Mouse (Mus musculus): ENCODE results near the gene Arnt2. TPM values are rescaled to one million over a fixed set of nuclear protein-coding genes. Genes with fewer than 3 reads are reported as not detected.

Arnt2 gene
- polyA plus RNA-seq, 1 experiment from 2014 or later = 88.2 TPM

DNA sequence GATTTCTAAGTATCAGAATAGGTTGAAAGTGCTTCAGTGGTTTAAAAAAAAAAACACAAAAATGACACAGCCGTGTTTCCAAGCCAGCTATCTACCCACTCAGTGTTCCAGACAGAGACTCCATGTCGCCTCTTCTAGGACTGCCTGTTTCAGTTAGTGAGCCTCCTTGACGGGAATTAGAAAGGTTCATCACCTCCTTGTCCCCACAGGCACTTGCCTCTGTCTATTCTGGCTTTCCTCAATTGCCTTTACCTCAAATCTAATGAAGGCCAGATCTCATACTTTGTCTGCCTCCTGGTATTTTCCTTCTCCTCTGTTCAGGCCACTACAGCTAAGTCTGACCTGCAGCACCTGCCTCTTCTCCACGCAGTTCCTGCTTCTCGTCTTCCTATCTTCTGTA lies 1.7 kb downstream of the Arnt2 start:
- no peaks in the 10 kb centered on the region for H3K27me3 ChIP-seq (ENCODE audit: control insufficient read depth, insufficient read depth, low read depth, low read length)
- H3K4me2 ChIP-seq (ENCODE audit: low read length) = peak overlapping the region; percentile 62
- H3K9ac ChIP-seq (ENCODE audit: low read depth, low read length) = peak overlapping the region; percentile 48
- no peaks in the 10 kb centered on the region for H3K9me3 ChIP-seq (replicated peaks; ENCODE audit: control insufficient read depth, low read length, poor library complexity, severe bottlenecking)
- H3K27ac ChIP-seq (ENCODE audit: low read length) = no peak overlapping the region
- peaks cover 36% of the 10 kb centered on the region for H3K4me1 ChIP-seq (ENCODE audit: control insufficient read depth, insufficient read depth, low read length)
- 62% methylated on average over 5 of the region's 5 CpGs for WGBS
- peak overlapping the region; percentile 62 for H3K4me3 ChIP-seq (ENCODE audit: low read depth, low read length)
- H3K36me3 ChIP-seq (ENCODE audit: control insufficient read depth, insufficient read depth, low read length) = no peaks in the 10 kb centered on the region
- no peak for ATAC-seq

DNA sequence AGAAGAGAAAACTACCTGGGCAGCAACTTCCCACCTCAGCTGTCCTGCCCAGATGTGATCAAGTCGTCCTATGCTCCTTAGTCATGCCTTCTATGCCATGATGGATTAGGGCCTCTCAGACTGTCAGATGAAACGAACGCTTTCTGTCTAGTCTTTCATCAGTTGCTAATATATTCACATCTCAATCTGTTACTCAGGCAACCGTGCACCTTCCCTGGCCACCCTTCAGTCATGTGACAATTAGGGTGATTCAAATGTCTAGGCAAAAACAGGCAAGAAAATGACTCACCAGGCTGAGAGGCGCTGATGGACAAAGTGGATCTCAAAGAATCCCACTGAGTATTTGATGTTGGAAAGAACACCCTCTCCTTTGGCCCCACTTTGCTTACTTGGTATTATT lies 6.6 kb downstream of the Arnt2 start:
- Histone ChIP-seq H3K36me3 (ENCODE audit: control insufficient read depth, insufficient read depth, low read length) (no peaks in the 10 kb centered on the region), H3K9me3 (replicated peaks; ENCODE audit: control insufficient read depth, low read length, poor library complexity, severe bottlenecking) (no peaks in the 10 kb centered on the region), H3K4me3 (ENCODE audit: low read depth, low read length) (no peak overlapping the region), H3K4me1 (ENCODE audit: control insufficient read depth, insufficient read depth, low read length) (peaks cover 49% of the 10 kb centered on the region), H3K9ac (ENCODE audit: low read depth, low read length) (no peak overlapping the region), H3K27me3 (ENCODE audit: control insufficient read depth, insufficient read depth, low read depth, low read length) (no peaks in the 10 kb centered on the region), H3K4me2 (ENCODE audit: low read length) (no peak overlapping the region), H3K27ac (ENCODE audit: low read length) (no peak overlapping the region)
- peak; percentile 54 for ATAC-seq
- WGBS = 8% methylated on average over 5 of the region's 5 CpGs

DNA sequence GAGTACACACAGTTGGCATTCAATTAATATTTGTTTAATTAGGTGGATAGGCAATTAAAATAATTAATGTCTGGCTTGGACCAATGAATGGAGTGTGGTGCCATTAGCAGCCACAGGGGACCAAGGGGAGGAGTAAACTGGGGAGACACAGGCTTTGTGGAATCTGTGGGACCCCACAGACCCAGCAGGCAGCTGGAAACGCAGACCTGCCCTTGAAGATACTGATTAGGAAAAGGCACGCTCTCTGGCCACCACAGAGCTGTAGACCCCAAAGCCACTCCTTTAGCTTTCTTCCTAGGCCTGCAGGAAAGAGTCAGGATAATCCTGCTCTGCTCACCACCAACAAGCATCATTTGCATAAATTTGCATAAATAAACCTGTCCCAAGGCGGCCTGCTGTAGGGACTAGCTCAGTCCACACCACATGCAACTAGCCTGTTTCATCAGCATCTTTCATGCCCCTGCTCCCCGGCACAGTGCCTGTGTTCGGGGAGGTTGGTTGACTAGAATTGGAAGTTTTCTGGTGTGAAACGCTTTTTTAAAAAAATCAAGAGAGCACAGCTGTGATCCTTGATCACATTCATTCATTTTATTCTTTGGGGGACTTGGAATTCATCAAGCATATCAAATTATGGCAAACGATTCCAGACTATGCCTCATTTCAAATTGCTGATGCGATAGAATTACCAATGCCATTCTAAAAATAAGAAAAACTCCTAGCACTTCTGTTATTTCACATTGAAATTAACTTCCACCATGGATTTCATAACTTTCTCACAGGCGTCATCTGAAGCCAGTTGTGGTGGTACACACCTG lies 8.1 kb downstream of the Arnt2 start:
- no peaks in the 10 kb centered on the region for H3K36me3 ChIP-seq (ENCODE audit: control insufficient read depth, insufficient read depth, low read length)
- 22% methylated on average over 9 of the region's 9 CpGs for WGBS
- H3K27me3 ChIP-seq (ENCODE audit: control insufficient read depth, insufficient read depth, low read depth, low read length) = no peaks in the 10 kb centered on the region
- H3K9ac ChIP-seq (ENCODE audit: low read depth, low read length) = no peak overlapping the region
- H3K9me3 ChIP-seq (replicated peaks; ENCODE audit: control insufficient read depth, low read length, poor library complexity, severe bottlenecking) = no peaks in the 10 kb centered on the region
- H3K4me2 ChIP-seq (ENCODE audit: low read length) = no peak overlapping the region; the same call in 1 of the 2 replicates
- H3K4me1 ChIP-seq (ENCODE audit: control insufficient read depth, insufficient read depth, low read length) = peaks cover 41% of the 10 kb centered on the region
- H3K27ac ChIP-seq (ENCODE audit: low read length) = peak overlapping the region; percentile 64
- peak; percentile 73 for ATAC-seq
- H3K4me3 ChIP-seq (ENCODE audit: low read depth, low read length) = no peak overlapping the region

DNA sequence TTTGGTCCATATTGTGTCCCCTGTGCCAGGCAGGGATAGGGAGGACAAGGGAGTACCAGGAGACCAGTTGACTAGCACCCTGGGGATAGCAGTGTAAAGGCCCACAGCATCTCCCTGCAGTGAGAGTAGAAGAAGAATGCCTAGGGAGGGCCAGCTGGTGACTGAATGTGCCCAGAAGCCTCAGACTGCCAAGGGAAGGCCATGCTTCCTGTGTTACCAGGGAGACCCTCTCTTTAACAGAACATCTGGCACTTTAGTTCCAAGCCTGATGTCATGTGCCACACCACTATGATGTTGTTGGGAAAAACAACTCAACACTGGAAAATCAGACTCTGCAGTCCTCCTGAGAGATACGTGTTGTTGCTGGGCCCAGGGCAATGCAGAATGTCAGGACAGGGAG lies 12.7 kb downstream of the Arnt2 start:
- no peak overlapping the region for H3K4me2 ChIP-seq (ENCODE audit: low read length)
- no peaks in the 10 kb centered on the region for H3K27me3 ChIP-seq (ENCODE audit: control insufficient read depth, insufficient read depth, low read depth, low read length)
- H3K9me3 ChIP-seq (replicated peaks; ENCODE audit: control insufficient read depth, low read length, poor library complexity, severe bottlenecking) = no peaks in the 10 kb centered on the region
- H3K4me1 ChIP-seq (ENCODE audit: control insufficient read depth, insufficient read depth, low read length) = peaks cover 25% of the 10 kb centered on the region
- 0 out of 2 replicates have a peak, but pooled peaks have one; percentile 29 for ATAC-seq
- no peaks in the 10 kb centered on the region for H3K36me3 ChIP-seq (ENCODE audit: control insufficient read depth, insufficient read depth, low read length)
- H3K4me3 ChIP-seq (ENCODE audit: low read depth, low read length) = no peak overlapping the region
- H3K9ac ChIP-seq (ENCODE audit: low read depth, low read length) = no peak overlapping the region
- 44% methylated on average over 1 of the region's 1 CpGs for WGBS
- 0 out of 2 replicates have a peak overlapping the region, but pooled peaks have one; percentile 13 for H3K27ac ChIP-seq (ENCODE audit: low read length)

DNA sequence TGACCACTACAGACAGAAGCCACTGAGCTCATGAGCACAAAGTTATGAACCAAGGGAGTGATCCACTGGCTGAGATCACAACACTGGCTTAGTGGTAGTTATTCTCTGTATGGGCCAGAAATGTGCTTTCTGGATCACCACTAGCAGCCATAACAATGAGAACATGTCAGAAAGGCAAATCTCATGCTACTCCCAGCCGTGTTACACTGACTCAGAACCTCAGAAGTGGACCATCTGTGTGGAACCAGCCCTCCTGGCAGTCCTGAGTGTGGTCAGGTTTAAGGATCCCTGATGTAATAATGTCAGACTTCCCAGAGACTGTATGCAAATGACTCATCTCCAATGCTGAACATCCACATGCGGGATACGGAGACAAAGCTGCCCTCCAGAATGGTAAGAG lies 13.4 kb downstream of the Arnt2 start:
- Histone ChIP-seq H3K27me3 (ENCODE audit: control insufficient read depth, insufficient read depth, low read depth, low read length) (no peaks in the 10 kb centered on the region), H3K36me3 (ENCODE audit: control insufficient read depth, insufficient read depth, low read length) (no peaks in the 10 kb centered on the region), H3K9ac (ENCODE audit: low read depth, low read length) (no peak overlapping the region), H3K9me3 (replicated peaks; ENCODE audit: control insufficient read depth, low read length, poor library complexity, severe bottlenecking) (no peaks in the 10 kb centered on the region), H3K4me2 (ENCODE audit: low read length) (no peak overlapping the region), H3K4me1 (ENCODE audit: control insufficient read depth, insufficient read depth, low read length) (peaks cover 17% of the 10 kb centered on the region), H3K27ac (ENCODE audit: low read length) (no peak overlapping the region), H3K4me3 (ENCODE audit: low read depth, low read length) (no peak overlapping the region)
- ATAC-seq = no peak
- whole genome bisulfite sequencing = 92% methylated on average over 3 of the region's 3 CpGs

DNA sequence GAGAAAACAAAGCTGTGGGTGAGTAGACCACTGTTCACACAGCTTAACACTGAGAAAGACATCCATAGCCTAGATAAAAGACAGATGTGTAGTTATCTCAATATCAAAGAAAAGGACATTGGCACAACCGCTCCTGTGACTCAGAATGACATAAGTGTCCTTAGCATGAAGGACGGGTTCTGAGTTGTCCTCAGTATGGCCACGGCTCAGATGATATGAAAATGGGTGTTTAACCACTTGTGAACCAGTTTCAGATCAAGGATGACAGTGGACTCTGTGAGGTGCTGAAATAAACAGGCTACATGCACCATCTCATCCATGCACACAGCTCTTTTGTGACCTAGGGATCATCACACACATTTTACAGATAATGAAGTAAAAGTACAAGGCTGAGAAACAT lies 22.1 kb downstream of the Arnt2 start:
- no peak for ATAC-seq
- WGBS = 66% methylated on average over 3 of the region's 3 CpGs
- H3K9ac ChIP-seq (ENCODE audit: low read depth, low read length) = no peak overlapping the region

DNA sequence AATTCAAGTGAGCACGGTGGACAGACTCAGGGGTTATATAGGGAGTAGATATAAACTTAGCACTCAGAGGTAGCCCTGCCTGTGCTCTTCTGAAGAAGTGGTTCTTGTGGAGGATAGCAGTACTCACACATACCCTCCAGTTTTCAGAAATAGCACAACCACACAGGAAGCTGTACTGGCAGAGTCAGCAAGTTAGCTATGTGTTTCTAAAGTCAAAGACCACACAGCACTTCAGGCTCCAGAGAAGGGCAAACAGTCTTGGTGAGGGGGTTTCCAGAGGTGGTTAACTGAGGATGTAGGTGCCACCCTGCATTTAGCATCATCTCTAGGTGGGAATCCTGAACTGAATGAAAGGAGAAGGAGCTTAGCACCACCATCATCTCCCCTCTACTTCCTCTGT lies 23.5 kb downstream of the Arnt2 start:
- H3K4me2 ChIP-seq (ENCODE audit: low read length) = no peak overlapping the region
- H3K27me3 ChIP-seq (ENCODE audit: control insufficient read depth, insufficient read depth, low read depth, low read length) = no peaks in the 10 kb centered on the region
- no peaks in the 10 kb centered on the region for H3K36me3 ChIP-seq (ENCODE audit: control insufficient read depth, insufficient read depth, low read length)
- H3K4me1 ChIP-seq (ENCODE audit: control insufficient read depth, insufficient read depth, low read length) = no peaks in the 10 kb centered on the region
- no peak for ATAC-seq
- H3K9me3 ChIP-seq (replicated peaks; ENCODE audit: control insufficient read depth, low read length, poor library complexity, severe bottlenecking) = no peaks in the 10 kb centered on the region
- no peak overlapping the region for H3K27ac ChIP-seq (ENCODE audit: low read length)
- H3K4me3 ChIP-seq (ENCODE audit: low read depth, low read length) = no peak overlapping the region
- WGBS = 84% methylated on average over 1 of the region's 1 CpGs
- H3K9ac ChIP-seq (ENCODE audit: low read depth, low read length) = no peak overlapping the region

More for the DNA sequence above, 22.1 kb downstream of the Arnt2 start:
- Histone ChIP-seq H3K36me3 (ENCODE audit: control insufficient read depth, insufficient read depth, low read length) (no peaks in the 10 kb centered on the region), H3K27me3 (ENCODE audit: control insufficient read depth, insufficient read depth, low read depth, low read length) (no peaks in the 10 kb centered on the region), H3K9me3 (replicated peaks; ENCODE audit: control insufficient read depth, low read length, poor library complexity, severe bottlenecking) (no peaks in the 10 kb centered on the region), H3K4me2 (ENCODE audit: low read length) (no peak overlapping the region), H3K4me1 (ENCODE audit: control insufficient read depth, insufficient read depth, low read length) (no peaks in the 10 kb centered on the region), H3K4me3 (ENCODE audit: low read depth, low read length) (no peak overlapping the region), H3K27ac (ENCODE audit: low read length) (no peak overlapping the region)

DNA sequence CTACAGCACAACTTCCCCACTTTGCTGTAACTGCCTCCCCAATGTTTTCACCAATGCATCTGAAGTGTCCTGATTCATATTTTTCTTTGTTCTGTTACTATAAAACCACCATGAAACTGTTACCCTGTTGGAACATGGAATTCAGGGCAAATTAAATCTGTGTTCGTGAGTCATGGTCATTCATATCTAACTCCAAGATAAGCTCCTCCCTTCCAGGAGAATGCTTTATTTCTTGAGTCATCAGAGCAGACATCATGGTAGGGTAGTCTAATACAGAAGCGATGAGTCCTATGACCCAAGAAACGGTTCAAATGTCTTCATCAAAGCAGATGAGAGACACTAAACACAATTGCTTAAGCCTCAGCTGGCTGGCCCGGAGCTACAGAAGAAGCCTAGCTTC lies 25.2 kb downstream of the Arnt2 start:
- Histone ChIP-seq H3K9ac (ENCODE audit: low read depth, low read length) (no peak overlapping the region), H3K4me1 (ENCODE audit: control insufficient read depth, insufficient read depth, low read length) (no peaks in the 10 kb centered on the region), H3K36me3 (ENCODE audit: control insufficient read depth, insufficient read depth, low read length) (no peaks in the 10 kb centered on the region), H3K9me3 (replicated peaks; ENCODE audit: control insufficient read depth, low read length, poor library complexity, severe bottlenecking) (no peaks in the 10 kb centered on the region), H3K27ac (ENCODE audit: low read length) (no peak overlapping the region), H3K27me3 (ENCODE audit: control insufficient read depth, insufficient read depth, low read depth, low read length) (no peaks in the 10 kb centered on the region), H3K4me3 (ENCODE audit: low read depth, low read length) (no peak overlapping the region), H3K4me2 (ENCODE audit: low read length) (no peak overlapping the region)
- no peak for ATAC-seq
- 90% methylated on average over 4 of the region's 4 CpGs for WGBS

DNA sequence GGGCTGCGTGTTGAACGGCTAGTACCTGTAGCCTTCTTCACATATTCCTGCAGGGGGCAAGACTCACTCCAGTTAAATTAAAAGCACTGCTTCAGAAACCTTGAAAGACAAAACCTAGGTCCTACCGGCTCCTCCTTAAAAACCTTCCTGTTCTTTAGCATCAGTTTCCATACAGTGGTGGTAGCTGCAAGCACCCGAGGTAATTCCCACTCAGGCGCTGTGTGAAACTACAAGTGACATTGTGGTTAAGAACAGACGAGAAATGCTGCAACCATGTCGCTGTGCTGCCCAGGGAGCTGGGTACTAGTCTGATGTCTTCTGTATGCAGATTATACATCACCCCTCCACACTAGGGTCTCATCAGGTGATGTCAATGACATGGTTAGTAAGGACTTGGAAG lies 25.9 kb downstream of the Arnt2 start:
- no peak overlapping the region for H3K27ac ChIP-seq (ENCODE audit: low read length)
- H3K27me3 ChIP-seq (ENCODE audit: control insufficient read depth, insufficient read depth, low read depth, low read length) = no peaks in the 10 kb centered on the region
- no peaks in the 10 kb centered on the region for H3K9me3 ChIP-seq (replicated peaks; ENCODE audit: control insufficient read depth, low read length, poor library complexity, severe bottlenecking)
- ATAC-seq = no peak
- no peak overlapping the region for H3K4me2 ChIP-seq (ENCODE audit: low read length)
- 91% methylated on average over 7 of the region's 7 CpGs for WGBS
- no peaks in the 10 kb centered on the region for H3K4me1 ChIP-seq (ENCODE audit: control insufficient read depth, insufficient read depth, low read length)
- no peak overlapping the region for H3K4me3 ChIP-seq (ENCODE audit: low read depth, low read length)
- no peaks in the 10 kb centered on the region for H3K36me3 ChIP-seq (ENCODE audit: control insufficient read depth, insufficient read depth, low read length)
- H3K9ac ChIP-seq (ENCODE audit: low read depth, low read length) = no peak overlapping the region
